Mouse (Mus musculus): ENCODE measurements around the gene Set. TPM values are rescaled to one million over a fixed set of nuclear protein-coding genes. Genes with fewer than 3 reads are reported as not detected.
A peak's percentile ranks its signal among the peaks of the same experiment; 100 is the strongest.

The Set gene
- total and polyA plus RNA-seq, 3 experiments, result 250 to 973 (median 580) TPM

DNA sequence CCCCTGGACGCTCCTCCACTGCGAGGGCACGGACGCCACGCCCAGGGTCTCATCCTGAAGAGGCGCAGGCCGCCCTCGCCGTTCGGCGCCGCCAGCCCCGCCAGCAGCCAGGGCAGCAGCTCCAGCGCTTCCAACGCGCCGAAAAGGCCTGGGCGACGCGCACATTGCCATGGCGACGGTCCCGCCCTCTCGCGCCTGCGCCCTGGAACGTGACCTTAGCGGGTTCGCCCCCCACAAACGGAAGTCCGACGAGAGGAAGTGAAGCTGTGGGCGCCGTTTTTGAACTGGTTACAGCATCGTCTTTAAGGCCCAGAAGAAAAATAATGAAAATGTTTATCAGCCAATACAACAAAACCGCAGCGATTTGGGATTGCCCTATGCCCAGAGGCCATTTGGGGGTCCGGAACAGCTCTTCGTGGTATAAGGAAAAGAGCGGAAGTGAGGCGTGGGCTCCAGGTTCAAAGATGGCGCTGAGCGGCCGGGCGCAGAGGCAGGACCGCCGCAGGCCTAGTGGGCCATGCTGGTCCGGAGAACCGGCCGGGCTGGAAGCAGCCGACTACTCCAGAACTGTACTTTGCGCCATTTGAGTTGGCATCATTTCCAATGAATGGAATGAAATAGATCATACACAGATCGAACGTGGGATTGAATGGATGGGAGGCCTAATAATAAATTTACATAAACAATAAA lies 8.3 kb upstream of the Set start, which contains the start of gene Wdr34 (continued):
- TF ChIP-seq TBP (IDR thresholded peaks at IDR 0.05; ENCODE audit: low read depth, low read length) (peak; percentile 76; the same call in 1 of the 2 replicates), BHLHE40 (IDR thresholded peaks at IDR 0.05; ENCODE audit: borderline replicate concordance, low read depth, low read length) (no peak), ZMIZ1 (IDR thresholded peaks at IDR 0.05; ENCODE audit: low read depth, low read length) (peak; percentile 63; the same call in 1 of the 2 replicates), CHD2 (IDR thresholded peaks at IDR 0.05; ENCODE audit: low read length) (no peak), ZC3H11A (IDR thresholded peaks at IDR 0.05; ENCODE audit: low read depth, low read length) (no peak), TAL1 (IDR thresholded peaks at IDR 0.05; ENCODE audit: low read length) (no peak), USF2 (IDR thresholded peaks at IDR 0.05; ENCODE audit: borderline replicate concordance in 1 of 2, insufficient read depth in 1 of 2, low read depth in 1 of 2, low read length in 2 of 2) (no peak), POLR2A (IDR thresholded peaks at IDR 0.05; ENCODE audit: control insufficient read depth in 1 of 2, insufficient read depth in 1 of 2, low read depth in 1 of 2, low read length in 2 of 2, poor library complexity in 1 of 2) (peak; percentile 69 to 84; a peak in 3 of 4 replicates), POLR2AphosphoS5 (IDR thresholded peaks at IDR 0.05; ENCODE audit: borderline replicate concordance, low read depth, low read length) (no peak; the same call in 1 of the 2 replicates)

DNA sequence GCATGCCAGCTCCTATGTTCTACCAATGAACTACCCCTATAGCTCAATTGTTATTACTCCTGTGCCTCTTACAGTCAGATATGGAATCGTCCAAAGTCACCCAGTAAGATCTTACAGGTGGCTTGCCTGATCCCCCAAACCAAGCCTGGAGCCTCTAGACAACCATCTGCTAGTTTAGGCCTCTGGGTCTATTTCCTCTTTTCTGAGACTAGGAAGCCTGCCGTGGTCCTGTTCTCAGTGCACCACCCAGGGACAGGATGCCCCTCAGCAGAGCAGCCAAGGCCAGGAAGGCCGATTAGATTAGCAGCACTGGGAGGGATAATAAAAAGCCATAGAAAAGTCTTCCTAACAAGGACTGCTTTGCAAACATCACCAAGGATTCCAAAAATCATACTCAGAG lies 7.3 kb upstream of the Set start:
- Histone ChIP-seq H3K9me3 (replicated peaks; ENCODE audit: insufficient read depth, low read length) (no peaks in the 10 kb centered on the region), H3K9ac (ENCODE audit: control insufficient read depth, low read depth, low read length, poor library complexity, severe bottlenecking) (peak overlapping the region; percentile 87), H3K36me3 (ENCODE audit: control insufficient read depth in 1 of 2, insufficient read depth in 2 of 2, low read length in 2 of 2) (peaks cover 0 to 20% of the 10 kb centered on the region in 2 experiments; a peak in 2 of 4 replicates), H3K4me1 (ENCODE audit: control insufficient read depth in 1 of 2, insufficient read depth in 2 of 2, low read length in 2 of 2) (peaks cover 2 to 28% of the 10 kb centered on the region in 2 experiments), H3K79me2 (ENCODE audit: control insufficient read depth, insufficient read depth, low read length, poor library complexity) (peaks cover 13% of the 10 kb centered on the region), H3K4me3 (ENCODE audit: control insufficient read depth in 1 of 2, insufficient read depth in 1 of 2, low read depth in 2 of 2, low read length in 2 of 2) (peak overlapping the region; percentile 61; a peak in 3 of 4 replicates), H3K27me3 (ENCODE audit: control insufficient read depth in 1 of 2, insufficient read depth in 2 of 2, low read length in 2 of 2) (no peaks in the 10 kb centered on the region), H3K27ac (ENCODE audit: control insufficient read depth, low read depth, low read length) (peak overlapping the region; percentile 98)
- peak; percentile 94 for DNase-seq (ENCODE audit: low read depth, low spot score)
- TF ChIP-seq ZNF384 (IDR thresholded peaks at IDR 0.05; ENCODE audit: low read depth, low read length) (no peak), NELFE (IDR thresholded peaks at IDR 0.05; ENCODE audit: low read depth, low read length) (peak; percentile 46), HCFC1 (IDR thresholded peaks at IDR 0.05; ENCODE audit: low read depth, low read length) (peak; percentile 66), EP300 (IDR thresholded peaks at IDR 0.05; ENCODE audit: low read depth in 1 of 2, low read length in 2 of 2) (peak in 1 of 2 experiments; percentile 56), CHD2 (IDR thresholded peaks at IDR 0.05; ENCODE audit: low read length) (no peak), GATA1 (IDR thresholded peaks at IDR 0.05; ENCODE audit: low read depth, low read length) (peak; percentile 69), E2F4 (IDR thresholded peaks at IDR 0.05; ENCODE audit: borderline replicate concordance, low read depth, low read length) (no peak), SIN3A (IDR thresholded peaks at IDR 0.05; ENCODE audit: low read length) (0 out of 2 replicates have a peak, but pooled peaks have one; percentile 40), POLR2AphosphoS5 (IDR thresholded peaks at IDR 0.05; ENCODE audit: borderline replicate concordance, low read depth, low read length) (no peak; the same call in 1 of the 2 replicates), GABPA (IDR thresholded peaks at IDR 0.05; ENCODE audit: low read depth, low read length) (no peak), TBP (IDR thresholded peaks at IDR 0.05; ENCODE audit: low read depth, low read length) (peak; percentile 91), ZKSCAN1 (IDR thresholded peaks at IDR 0.05; ENCODE audit: low read depth, low read length) (no peak), TAL1 (IDR thresholded peaks at IDR 0.05; ENCODE audit: low read length) (peak; percentile 86), KAT2A (conservative IDR thresholded peaks at IDR 0.05; ENCODE audit: low read depth, low read length) (no peak), MEF2A (IDR thresholded peaks at IDR 0.05; ENCODE audit: extremely low read depth, insufficient replicate concordance, low read depth, low read length, poor library complexity, severe bottlenecking) (no peak), ELF1 (IDR thresholded peaks at IDR 0.05; ENCODE audit: low read depth, low read length) (no peak; the same call in 1 of the 2 replicates), UBTF (IDR thresholded peaks at IDR 0.05; ENCODE audit: borderline replicate concordance, insufficient read depth, low read depth, low read length) (no peak), ZMIZ1 (IDR thresholded peaks at IDR 0.05; ENCODE audit: low read depth, low read length) (no peak), TCF12 (IDR thresholded peaks at IDR 0.05; ENCODE audit: low read depth, low read length) (peak; percentile 56), USF2 (IDR thresholded peaks at IDR 0.05; ENCODE audit: borderline replicate concordance in 1 of 2, insufficient read depth in 1 of 2, low read depth in 1 of 2, low read length in 2 of 2) (no peak), MAFK (IDR thresholded peaks at IDR 0.05; ENCODE audit: borderline replicate concordance, low read depth, low read length) (no peak), CTCF (IDR thresholded peaks at IDR 0.05 in 2 of 3, conservative IDR thresholded peaks at IDR 0.05 in 1 of 3; ENCODE audit: control insufficient read depth in 1 of 3, insufficient read depth in 1 of 3, low read depth in 2 of 3, low read length in 3 of 3, poor library complexity in 1 of 3, severe bottlenecking in 1 of 3) (no peak), ZC3H11A (IDR thresholded peaks at IDR 0.05; ENCODE audit: low read depth, low read length) (no peak), MXI1 (IDR thresholded peaks at IDR 0.05; ENCODE audit: low read depth, low read length) (0 out of 2 replicates have a peak, but pooled peaks have one; percentile 3), SMC3 (IDR thresholded peaks at IDR 0.05; ENCODE audit: low read depth, low read length) (no peak), MYC (IDR thresholded peaks at IDR 0.05; ENCODE audit: low read depth, low read length) (peak; percentile 79), BHLHE40 (IDR thresholded peaks at IDR 0.05; ENCODE audit: borderline replicate concordance, low read depth, low read length) (no peak), POLR2AphosphoS2 (IDR thresholded peaks at IDR 0.05; ENCODE audit: low read length) (no peak), MYB (IDR thresholded peaks at IDR 0.05; ENCODE audit: low read depth, low read length) (no peak), MAX (IDR thresholded peaks at IDR 0.05; ENCODE audit: low read length) (peak; percentile 40; the same call in 1 of the 2 replicates)
